Mouse (Mus musculus) ovary, postnatal 14 days (tissue): ENCODE results near the gene Agr3.

ENCODE experiments used
- DNase-seq: peaks from one replicate; pipeline ENCODE4 v3.0.0; 2022; ENCODE audit warnings: low spot score

The Agr3 gene

DNA sequence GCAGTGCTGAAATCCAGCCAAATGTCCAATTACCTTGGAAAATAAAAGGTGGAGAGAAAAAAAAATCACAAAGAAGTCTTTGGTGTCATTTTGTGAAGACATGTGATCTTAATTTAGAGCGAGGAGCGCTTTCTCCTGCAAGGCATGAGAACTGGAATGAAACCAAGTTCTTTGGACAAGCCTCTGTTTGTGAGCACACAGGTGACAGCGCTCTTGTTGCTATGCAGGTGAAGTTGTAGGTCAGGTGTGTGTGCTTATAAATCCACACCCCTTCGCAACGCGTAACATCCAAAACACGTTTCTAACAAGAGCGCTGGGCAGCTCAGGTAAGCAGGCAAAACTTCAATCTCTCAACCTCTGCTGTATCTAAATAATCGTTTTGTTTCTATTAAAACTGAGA is at the start of gene Agr3:
TSS of gene Agr3 (plus strand) at position 219 of the 400 bp plus-strand sequence.
- DNase-seq: no peak

DNA sequence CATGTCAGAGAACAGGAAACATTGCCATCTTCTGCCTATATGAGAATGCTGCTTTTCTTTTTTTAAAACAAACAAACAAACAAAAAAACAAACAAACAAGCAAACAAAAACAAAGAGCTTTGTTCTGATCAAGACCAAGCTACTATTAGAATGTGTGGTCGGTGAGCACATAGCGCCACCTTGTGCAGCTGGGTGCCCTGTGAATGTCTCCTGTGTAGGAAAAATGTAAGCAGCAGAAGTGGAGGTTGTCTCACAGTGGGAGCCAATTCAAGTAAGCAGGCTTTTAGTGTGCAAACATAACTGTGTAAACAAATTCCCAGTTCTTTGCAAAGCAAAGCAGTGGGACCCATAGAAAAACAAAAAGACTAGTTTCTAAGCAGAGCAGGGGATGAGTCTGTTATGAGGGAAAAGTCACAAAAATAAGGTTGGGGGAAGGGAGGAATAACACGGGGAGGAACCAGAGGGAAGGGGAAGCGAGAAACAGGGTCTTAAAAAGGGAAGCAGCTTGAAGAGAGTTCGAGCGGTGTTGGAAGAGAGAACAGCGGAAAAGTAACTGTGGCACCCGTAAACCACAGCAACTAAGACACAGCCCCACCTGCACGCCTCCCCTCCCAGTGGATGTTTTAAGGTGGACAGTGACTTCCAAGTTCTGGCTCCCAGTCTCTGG is 40.4 kb upstream of the Agr3 start:
- DNase-seq: no peak

- no peak for DNase-seq
These were observed 36.0 kb upstream of the Agr3 start for GRCm38 (mm10) chr12:35889383-35889782.

- no peak for DNase-seq
These were observed 34.7 kb upstream of the Agr3 start for GRCm38 (mm10) chr12:35890756-35891155.

DNA sequence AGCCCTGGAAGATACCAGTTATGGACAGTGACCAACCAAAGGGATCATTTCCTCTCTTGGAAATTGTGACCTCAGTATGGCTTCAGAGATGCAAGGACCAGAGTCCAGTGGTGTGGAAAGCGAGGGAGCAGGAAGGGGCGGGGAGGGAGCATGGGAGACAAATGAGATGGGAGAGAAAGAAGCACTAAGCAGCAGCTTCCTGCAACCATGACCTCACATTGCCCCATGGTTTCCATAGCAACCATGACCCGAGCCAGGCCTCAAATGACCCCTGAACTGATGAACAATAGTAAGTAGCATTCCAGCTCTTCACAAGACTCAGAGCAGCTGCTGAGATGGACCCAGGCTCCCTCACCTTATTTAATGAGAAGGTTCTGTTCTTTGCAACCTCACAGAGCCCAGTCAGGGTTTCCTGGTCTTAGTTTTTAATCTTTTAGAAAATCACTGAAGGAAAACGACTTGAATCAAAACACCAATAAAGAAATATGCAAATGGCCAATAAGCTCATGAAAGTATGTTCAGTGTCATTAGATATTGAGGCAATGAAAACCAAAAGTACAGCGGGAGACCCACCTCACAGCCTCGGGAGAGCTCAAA is 31.0 kb upstream of the Agr3 start:
- no peak for DNase-seq

- DNase-seq: peak; percentile 50
These were observed 29.3 kb upstream of the Agr3 start for GRCm38 (mm10) chr12:35895875-35896763.

- DNase-seq: no peak
These were observed 28.6 kb upstream of the Agr3 start for GRCm38 (mm10) chr12:35896764-35897282.

DNA sequence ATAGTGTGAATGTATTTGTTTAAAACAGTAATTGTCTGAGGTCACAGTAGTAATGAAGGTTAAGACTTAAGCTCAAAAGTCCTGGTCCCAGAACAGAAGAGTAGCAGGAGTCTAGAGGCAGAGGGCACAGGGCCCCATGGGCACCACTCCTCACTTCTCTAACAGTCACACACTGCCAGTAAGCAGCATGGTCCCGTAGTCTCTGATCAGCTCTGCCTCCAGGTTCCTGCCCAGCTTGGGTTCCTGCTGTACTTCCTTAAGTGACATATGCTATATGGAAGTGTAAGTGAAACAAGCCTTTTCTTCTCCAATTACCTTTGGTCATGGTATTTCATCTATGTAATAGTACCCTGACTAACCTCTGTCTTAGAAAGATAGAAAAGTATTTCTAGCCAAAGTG is 14.8 kb upstream of the Agr3 start:
- DNase-seq: no peak

- DNase-seq: no peak
These were observed 9.6 kb upstream of the Agr3 start for GRCm38 (mm10) chr12:35915813-35916212.

DNA sequence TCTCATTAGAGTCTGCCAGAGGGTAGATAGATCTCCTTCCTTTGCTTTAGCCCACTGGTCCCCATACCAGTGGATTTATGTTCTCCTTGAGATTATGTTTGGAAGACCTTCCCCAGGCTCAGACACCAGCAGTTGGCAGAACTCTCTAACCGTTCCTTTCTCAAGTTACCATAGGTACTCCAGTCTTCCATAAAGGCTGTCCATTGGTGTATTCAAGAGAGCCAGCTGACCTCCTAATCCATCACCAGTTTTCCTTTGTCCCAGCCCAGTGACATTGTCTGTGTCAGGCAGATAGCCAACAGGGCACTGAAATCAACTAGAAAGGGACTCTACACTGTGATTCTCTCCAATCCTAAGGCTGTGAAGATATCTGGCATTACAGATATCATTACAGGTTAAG is 9.0 kb upstream of the Agr3 start:
- no peak for DNase-seq

DNA sequence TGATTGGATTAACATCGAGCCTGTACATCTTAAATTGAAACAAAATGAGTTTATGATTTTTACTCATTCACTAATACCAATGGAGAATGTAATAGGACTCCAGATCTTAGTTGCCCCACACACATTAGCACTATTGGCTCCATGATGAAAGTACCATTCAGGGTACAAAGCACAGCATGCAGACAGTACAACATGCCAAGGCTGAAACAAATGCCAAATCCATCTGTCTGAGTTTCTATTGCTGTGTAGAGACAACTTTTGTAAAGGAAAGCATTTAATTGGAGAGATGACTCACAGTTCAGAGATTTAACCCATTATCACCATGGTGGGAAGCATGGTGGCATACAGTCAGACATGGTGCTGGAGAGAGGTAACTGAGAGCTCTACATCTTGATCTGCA is 7.4 kb upstream of the Agr3 start:
- DNase-seq: no peak

- DNase-seq: no peak
These were observed 2.4 kb downstream of the Agr3 start for GRCm38 (mm10) chr12:35927804-35928203.

GRCm38 (mm10) chr12:35932816-35933215 is 7.4 kb downstream of the Agr3 start:
- no peak for DNase-seq

DNA sequence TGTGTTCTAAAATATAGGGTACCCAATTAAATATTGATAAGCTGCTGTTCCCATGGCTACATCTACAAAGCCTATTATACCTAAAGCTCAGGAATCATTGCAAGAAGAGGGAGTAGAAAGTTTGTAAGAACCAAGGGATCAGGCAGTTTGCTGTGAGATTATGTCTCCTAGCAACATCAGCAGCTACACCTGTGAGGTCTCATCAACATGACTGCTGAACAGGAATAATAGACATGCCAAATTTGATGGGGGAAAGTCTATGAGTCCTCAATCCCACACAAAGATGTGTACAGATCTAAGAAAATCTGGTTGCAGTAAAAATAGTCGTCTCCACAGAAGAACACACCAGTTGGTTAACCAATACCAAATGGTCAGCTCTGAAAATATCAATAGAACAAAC is 26.3 kb downstream of the Agr3 start:
- no peak for DNase-seq

- no peak for DNase-seq
These were observed 31.8 kb downstream of the Agr3 start for GRCm38 (mm10) chr12:35957235-35957634.

DNA sequence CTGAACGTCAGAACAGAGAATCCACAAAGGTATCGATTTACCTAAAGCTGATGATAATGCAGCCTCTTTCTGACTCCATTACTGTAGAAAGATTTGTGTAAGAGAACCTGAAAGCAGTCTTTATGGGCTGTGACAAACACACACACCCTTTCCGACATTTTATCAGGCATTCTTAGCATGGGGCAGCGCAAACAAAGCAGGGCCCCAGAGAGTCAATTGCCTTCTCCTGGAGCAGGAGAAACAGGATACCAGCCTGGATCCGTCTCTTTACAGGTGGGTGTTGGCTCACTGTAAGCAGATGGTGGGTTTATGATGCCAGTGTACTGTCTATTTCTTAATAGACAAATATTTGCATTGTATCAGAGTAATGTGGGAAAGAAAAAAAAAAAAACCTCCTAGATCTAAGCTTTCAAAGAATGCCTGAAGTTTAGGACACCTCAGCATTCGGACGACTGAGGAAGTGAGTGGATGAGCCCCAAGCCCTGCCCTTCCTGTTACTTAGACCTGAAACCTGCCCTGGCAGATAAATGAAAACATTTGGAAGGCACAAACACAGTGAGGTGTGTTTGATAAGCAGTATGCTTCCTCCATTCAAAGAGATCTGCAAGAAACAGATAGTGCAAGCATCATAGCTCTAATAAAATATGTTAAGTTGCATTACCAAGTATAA is 40.8 kb downstream of the Agr3 start:
- DNase-seq: no peak

- DNase-seq: no peak
These were observed 41.3 kb downstream of the Agr3 start for GRCm38 (mm10) chr12:35966768-35967141.

DNA sequence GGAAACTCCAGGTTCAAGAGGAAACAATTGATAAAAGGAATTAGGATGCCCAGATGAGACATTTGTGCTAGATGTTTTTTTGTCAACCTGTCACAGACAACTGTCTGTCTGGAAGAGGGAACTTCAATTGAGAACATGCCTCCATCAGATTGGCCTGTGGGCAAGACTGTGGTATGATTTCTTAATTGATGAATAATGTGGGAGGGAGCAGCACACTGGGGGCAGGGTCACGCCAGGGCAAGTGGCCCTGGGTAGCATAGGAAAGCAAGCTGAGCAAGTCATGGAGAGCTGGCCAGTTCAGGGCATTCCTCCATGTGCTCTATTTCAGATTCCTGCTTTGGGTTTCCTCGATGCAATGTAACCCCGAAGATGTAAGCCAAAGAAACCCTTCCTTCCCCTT is 50.5 kb downstream of the Agr3 start:
- DNase-seq: no peak

- DNase-seq: no peak
These were observed 52.3 kb downstream of the Agr3 start for GRCm38 (mm10) chr12:35977633-35978246.

- no peak for DNase-seq
These were observed 54.2 kb downstream of the Agr3 start for GRCm38 (mm10) chr12:35979625-35980024.

DNA sequence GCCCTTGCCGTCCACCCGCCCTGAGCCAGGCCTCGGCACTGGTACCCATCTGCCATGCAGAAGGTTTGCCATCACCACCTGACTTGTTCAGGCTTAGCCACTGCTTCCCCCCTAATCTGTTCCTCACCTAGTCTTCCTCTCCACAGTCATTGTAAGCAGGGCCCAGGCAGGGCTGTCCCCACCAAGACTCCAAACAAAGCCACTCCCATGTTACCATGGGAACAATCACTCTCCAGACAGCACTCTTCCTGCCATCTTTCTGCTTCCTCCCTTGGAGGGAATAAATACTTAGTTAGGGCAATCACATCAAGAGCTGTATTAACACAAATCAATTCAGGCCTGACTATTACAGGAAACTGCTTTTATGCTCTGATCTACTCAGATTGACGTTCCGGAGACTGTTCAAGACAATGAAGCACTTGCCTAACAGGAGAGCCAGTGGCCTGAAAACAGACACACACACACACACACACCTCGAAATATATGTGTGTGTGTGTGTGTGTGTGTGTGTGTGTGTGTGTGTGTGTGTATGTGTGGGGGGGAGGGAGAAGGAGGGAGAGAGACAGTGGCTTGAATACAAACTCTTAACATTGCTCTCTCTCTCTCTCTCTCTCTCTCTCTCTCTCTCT is 56.4 kb downstream of the Agr3 start:
- DNase-seq: no peak
